Mouse (Mus musculus) embryonic facial prominence, embryonic 15.5 days (tissue): Measurements from ENCODE around the gene Fam57b. TPM values are rescaled to one million over a fixed set of nuclear protein-coding genes. Genes with fewer than 3 reads are reported as not detected.

Source experiments
- ATAC-seq: fragments of 200-750 bp; cut with Nextera tagmentation; 2 replicates; pipeline ENCODE4 v1.8.0; 2017; ENCODE audit warnings: low read depth, moderate TSS enrichment; ENCODE audit not compliant: insufficient number of reproducible peaks, low FRiP score, low TSS enrichment
- H3K27ac ChIP-seq: fragments of 300-500 bp; sonication (generic); replicated peaks from 2 replicates; pipeline ENCODE4 v1.5.1; 2015; ENCODE audit warnings: mild to moderate bottlenecking, inconsistent platforms
- H3K27me3 ChIP-seq: fragments of 300-500 bp; sonication (generic); 2 replicates; pipeline ENCODE4 v1.6.1; 2015; ENCODE audit warnings: inconsistent platforms
- H3K36me3 ChIP-seq: fragments of 300-500 bp; sonication (generic); 2 replicates; pipeline ENCODE4 v1.6.1; 2015; ENCODE audit warnings: mild to moderate bottlenecking, inconsistent platforms
- H3K4me1 ChIP-seq: fragments of 300-500 bp; sonication (generic); 2 replicates; pipeline ENCODE4 v1.6.1; 2015; ENCODE audit warnings: inconsistent platforms
- H3K4me2 ChIP-seq: fragments of 300-500 bp; sonication (generic); replicated peaks from 2 replicates; pipeline ENCODE4 v1.6.1; 2015; ENCODE audit warnings: mild to moderate bottlenecking, inconsistent platforms
- H3K4me3 ChIP-seq: fragments of 300-500 bp; sonication (generic); replicated peaks from 2 replicates; pipeline ENCODE4 v1.5.1; 2015; ENCODE audit warnings: mild to moderate bottlenecking, inconsistent platforms
- H3K9ac ChIP-seq: fragments of 300-500 bp; sonication (generic); 2 replicates; pipeline ENCODE4 v1.6.1; 2015; ENCODE audit warnings: inconsistent platforms
- H3K9me3 ChIP-seq: fragments of 300-500 bp; sonication (generic); replicated peaks from 2 replicates; pipeline ENCODE4 v1.6.1; 2016; ENCODE audit warnings: inconsistent platforms
- WGBS: fragments of 180-500 bp; shearing (Covaris S2); methylation state at CpG from one replicate; pipeline ENCODE4 v1.1.7; 2015; 5-methylcytosine and 5-hydroxymethylcytosine counted together
- polyA plus RNA-seq: library from polyadenylated mRNA; unstranded; fragments of >200 nt; fragmentation: Nextera tagmentation; extraction: Ambion mirVana; gene quantifications from 2 replicates; pipeline ENCODE4 v1.2.1, GENCODE M21; 2015

Gene Fam57b
- polyA plus RNA-seq, 1 experiment from 2014 or later, result 0.53 TPM

DNA sequence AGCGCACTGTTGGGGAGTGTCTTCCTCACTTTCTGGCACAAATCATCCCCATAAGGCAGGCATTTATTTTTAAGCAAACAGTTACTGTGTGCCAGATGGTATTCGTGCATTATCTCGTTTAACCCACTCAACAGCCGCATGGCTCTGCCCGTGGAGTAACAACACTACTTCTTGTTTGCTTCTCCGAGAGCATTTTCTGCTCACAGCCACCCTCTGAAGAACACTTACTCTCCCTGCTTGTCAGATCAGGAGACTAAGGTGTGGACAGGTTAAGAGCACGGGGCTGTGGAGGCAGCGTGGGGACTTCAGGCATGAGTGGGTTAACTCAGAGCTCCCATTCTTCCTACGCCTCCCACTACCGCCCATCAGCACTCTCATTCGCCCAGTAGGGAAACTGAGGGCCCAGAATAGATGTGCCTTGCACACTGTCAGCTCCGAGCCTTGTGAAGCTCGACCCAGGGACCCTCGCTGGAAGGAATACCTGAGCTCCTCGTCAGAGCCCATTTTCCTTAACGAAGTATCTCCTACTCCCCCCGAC lies 34.9 kb upstream of the Fam57b start:
- H3K9me3 ChIP-seq, result no peaks in the 10 kb centered on the region
- 0 out of 2 replicates have a peak overlapping the region, but pooled peaks have one; percentile 2 for H3K9ac ChIP-seq
- no peak for ATAC-seq
- peaks cover 44% of the 10 kb centered on the region for H3K36me3 ChIP-seq
- no peaks in the 10 kb centered on the region for H3K27me3 ChIP-seq
- peak overlapping the region; percentile 39; the same call in 1 of the 2 replicates for H3K27ac ChIP-seq
- peak overlapping the region; percentile 28 for H3K4me3 ChIP-seq
- peak overlapping the region; percentile 41 for H3K4me2 ChIP-seq
- H3K4me1 ChIP-seq, result peaks cover 42% of the 10 kb centered on the region
- 36% methylated on average over 17 of the region's 17 CpGs for WGBS

DNA sequence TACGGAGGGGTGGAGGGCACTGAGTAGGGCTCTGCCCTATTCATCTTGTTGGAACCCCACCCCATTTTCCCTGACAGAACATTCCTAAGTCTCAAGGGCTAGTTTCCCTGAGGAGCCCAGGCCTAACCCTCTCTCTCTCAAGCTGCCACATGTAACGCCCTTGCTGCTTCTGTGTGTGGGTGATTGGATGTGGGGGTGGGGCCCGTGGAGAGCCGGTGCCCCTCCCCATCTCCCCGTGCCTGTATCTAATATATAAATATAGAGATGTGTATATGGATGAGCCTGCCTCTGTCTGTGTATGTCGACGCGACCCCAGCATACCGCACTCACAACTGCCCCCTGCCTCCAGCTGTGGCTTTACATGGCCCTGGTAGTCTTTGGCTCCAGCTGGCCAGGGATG lies 31.9 kb upstream of the Fam57b start:
- Histone ChIP-seq H3K27me3 (no peaks in the 10 kb centered on the region), H3K4me3 (no peak overlapping the region), H3K4me1 (peaks cover 31% of the 10 kb centered on the region), H3K9ac (no peak overlapping the region), H3K9me3 (no peaks in the 10 kb centered on the region), H3K4me2 (no peak overlapping the region), H3K36me3 (peaks cover 73% of the 10 kb centered on the region), H3K27ac (no peak overlapping the region)
- no peak for ATAC-seq
- WGBS, result 86% methylated on average over 9 of the region's 9 CpGs

DNA sequence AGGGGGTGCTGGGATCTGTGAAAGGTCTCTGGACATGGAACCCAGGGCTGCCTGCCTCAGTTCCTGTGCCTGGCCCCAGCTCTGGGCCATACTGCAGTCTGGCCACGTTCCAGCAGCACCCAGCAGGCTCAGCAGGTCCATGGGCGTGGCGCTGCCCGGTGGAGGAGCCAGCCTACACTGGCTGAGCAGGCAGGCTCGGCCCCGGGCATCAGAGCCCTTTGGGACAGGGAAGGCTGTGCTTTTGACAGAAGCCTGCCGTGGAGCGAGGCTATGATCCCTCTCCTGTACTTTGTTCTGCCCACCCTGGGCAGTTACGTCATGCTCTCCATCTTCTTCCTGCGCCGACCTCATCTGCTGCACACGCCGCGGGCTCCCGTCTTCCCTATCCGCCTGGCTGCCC lies 31.3 kb upstream of the Fam57b start, which contains the start of gene Gdpd3:
Gene Gdpd3 (plus strand): TSS at position 134 of the 400 bp plus-strand sequence.
- Histone ChIP-seq H3K4me1 (peaks cover 24% of the 10 kb centered on the region), H3K4me2 (no peak within 1 kb of the TSS), H3K9ac (no peak within 1 kb of the TSS), H3K27ac (peak within 1 kb of the TSS; percentile 17; the same call in 1 of the 2 replicates), H3K9me3 (no peaks in the 10 kb centered on the region), H3K27me3 (no peaks in the 10 kb centered on the region), H3K4me3 (no peak within 1 kb of the TSS), H3K36me3 (peaks cover 79% of the 10 kb centered on the region)
- no peak for ATAC-seq
- WGBS, result 86% methylated on average over 16 of the region's 16 CpGs

DNA sequence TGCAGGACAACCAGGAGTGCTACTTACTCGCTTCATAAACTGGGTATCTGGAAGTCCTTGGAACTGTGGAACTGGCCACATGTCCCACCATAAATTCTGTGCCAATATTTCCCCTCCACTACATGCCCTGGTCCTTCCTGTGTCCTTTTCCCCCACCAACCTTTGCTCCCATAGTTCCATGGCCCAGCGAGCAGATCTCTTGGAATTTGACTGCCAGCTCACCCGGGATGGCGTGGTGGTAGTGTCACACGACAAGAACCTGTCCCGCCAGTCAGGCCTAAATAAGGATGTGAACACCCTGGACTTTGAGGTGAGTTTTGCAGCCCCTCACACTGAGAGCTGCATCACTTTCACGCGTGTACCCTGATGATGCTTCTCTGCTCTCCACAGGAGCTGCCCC lies 30.5 kb upstream of the Fam57b start:
- H3K9me3 ChIP-seq, result no peaks in the 10 kb centered on the region
- no peak overlapping the region for H3K4me3 ChIP-seq
- H3K27me3 ChIP-seq, result no peaks in the 10 kb centered on the region
- ATAC-seq, result no peak
- no peak overlapping the region for H3K27ac ChIP-seq
- no peak overlapping the region for H3K4me2 ChIP-seq
- H3K36me3 ChIP-seq, result peaks cover 83% of the 10 kb centered on the region
- WGBS, result 86% methylated on average over 8 of the region's 8 CpGs
- peaks cover 16% of the 10 kb centered on the region for H3K4me1 ChIP-seq
- no peak overlapping the region for H3K9ac ChIP-seq

DNA sequence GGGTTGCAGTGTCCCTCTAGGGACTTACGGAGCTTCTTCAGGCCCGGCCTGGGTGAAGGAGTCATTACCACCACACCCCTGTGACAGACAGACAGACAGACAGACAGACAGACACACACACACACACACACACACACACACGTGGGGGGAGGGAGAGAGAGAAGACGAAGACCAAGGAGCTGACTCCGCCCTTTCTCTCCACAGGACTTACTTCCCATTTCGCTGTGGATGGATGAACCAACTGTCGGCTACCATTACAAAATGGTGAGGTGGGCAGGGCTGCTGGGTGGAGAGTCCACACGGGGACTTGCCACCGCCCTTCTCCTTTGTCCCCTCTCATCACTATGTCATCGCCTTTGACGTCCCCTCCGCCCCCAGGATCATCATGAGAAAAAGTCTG lies 26.7 kb upstream of the Fam57b start:
- H3K4me3 ChIP-seq, result no peak overlapping the region
- ATAC-seq, result no peak
- 79% methylated on average over 12 of the region's 12 CpGs for WGBS
- H3K9ac ChIP-seq, result no peak overlapping the region
- H3K4me1 ChIP-seq, result peaks cover 4% of the 10 kb centered on the region
- no peaks in the 10 kb centered on the region for H3K9me3 ChIP-seq
- H3K27ac ChIP-seq, result no peak overlapping the region
- H3K4me2 ChIP-seq, result no peak overlapping the region
- no peaks in the 10 kb centered on the region for H3K27me3 ChIP-seq
- H3K36me3 ChIP-seq, result peaks cover 59% of the 10 kb centered on the region

DNA sequence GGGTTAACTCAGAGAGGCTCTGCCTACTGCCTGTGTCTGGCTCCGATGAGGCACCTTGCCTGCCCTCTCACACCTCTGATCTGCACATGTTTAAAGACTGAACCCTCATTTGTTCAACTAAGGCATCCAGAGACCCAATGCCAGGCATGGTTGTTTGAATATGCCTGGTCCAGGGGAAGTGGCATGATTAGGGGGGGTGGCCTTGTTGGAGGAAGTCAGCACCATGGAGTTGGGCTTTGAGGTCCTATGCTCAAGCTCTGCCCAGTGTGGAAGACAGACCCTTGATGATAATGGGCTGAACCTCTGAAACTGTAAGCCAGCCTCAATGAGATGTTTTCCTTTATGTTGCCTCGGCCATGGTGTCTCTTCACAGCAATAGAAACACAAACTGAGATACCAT lies 24.1 kb upstream of the Fam57b start:
- 80% methylated on average over 2 of the region's 2 CpGs for WGBS
- Histone ChIP-seq H3K9ac (no peak overlapping the region), H3K27me3 (no peaks in the 10 kb centered on the region), H3K36me3 (peaks cover 35% of the 10 kb centered on the region), H3K4me3 (no peak overlapping the region), H3K4me1 (peaks cover 24% of the 10 kb centered on the region), H3K4me2 (no peak overlapping the region), H3K9me3 (no peaks in the 10 kb centered on the region), H3K27ac (no peak overlapping the region)
- ATAC-seq, result no peak

DNA sequence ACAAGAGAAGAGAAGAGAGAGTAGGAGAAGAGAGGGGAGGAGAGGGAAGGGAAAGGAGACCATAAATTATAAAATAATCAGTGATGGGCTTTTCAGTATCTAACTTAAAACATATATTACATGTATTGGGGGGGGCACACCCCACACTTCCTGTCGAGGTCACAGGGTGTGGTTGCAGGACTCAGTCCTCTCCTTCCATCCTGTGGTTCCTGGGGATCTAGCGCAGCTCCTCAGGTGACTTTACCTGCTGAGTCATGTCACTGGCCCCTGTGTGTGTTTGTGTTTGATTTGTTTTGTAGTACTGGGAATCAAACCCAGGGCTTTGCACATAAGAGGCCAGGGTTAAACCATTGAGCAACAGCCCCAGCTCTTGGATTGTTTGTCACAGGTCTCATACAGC lies 23.0 kb upstream of the Fam57b start:
- H3K27me3 ChIP-seq, result no peaks in the 10 kb centered on the region
- no peak overlapping the region for H3K4me2 ChIP-seq
- H3K36me3 ChIP-seq, result peaks cover 31% of the 10 kb centered on the region
- H3K9me3 ChIP-seq, result no peaks in the 10 kb centered on the region
- ATAC-seq, result no peak
- H3K27ac ChIP-seq, result no peak overlapping the region
- 74% methylated on average over 2 of the region's 2 CpGs for WGBS
- peaks cover 24% of the 10 kb centered on the region for H3K4me1 ChIP-seq
- no peak overlapping the region for H3K9ac ChIP-seq
- no peak overlapping the region for H3K4me3 ChIP-seq

DNA sequence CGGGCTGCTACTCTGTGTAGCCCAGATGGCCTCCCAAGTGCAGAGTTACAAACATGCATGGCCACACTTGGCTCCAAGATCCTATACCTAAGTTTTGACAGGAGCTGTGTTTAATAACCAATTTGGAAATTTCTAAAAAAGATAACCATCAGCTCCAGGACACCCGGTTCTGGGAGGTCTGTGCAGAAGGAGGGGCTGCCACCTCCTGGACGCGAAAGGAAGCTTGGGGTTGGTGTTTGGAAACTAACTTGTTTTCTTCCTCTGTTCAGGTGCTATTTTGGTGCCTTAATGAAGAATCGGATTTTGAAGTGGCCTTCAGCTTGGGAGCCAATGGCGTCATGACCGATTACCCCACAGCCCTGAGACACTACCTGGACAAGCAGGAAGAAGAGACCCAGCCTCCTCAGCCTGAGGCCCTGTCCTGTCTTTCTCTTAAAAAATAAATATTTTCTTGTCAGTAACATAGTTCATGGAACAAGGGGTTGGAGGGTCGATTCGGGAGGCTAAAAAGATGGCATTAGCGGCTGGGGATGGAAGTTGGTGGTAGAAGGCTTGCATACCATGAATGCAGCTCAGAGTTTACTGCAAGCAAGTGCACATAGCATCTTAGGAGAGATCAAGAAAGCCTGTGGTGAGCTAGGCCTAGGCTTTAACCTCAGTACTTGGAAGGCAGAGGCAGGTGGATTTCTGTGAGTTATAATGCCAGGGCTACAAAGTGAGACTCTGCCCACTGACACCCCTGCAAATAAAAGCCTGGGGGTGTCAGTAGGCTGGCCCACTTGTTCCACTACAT lies 22.1 kb upstream of the Fam57b start:
- peak overlapping the region; percentile 89; the same call in 1 of the 2 replicates for H3K4me2 ChIP-seq

DNA sequence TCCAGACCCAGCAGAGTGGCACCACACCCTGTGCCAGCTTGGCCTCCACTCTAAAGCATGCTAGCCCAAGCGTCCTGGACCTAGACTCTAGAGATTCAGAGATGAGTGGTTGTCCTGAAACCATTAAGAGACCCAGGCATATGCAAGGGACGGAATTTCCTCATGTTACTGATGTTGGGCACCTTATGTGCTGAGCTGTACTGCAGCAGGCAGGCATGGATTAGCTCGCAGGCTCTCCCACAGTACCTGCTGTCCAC lies 21.6 kb upstream of the Fam57b start:
- ATAC-seq, result no peak
- peak overlapping the region; percentile 89 for H3K4me2 ChIP-seq
- peaks cover 18% of the 10 kb centered on the region; the same call in 1 of the 2 replicates for H3K36me3 ChIP-seq
- WGBS, result 53% methylated on average over 3 of the region's 3 CpGs
- H3K27ac ChIP-seq, result 0 out of 2 replicates have a peak overlapping the region, but pooled peaks have one; percentile 76
- peaks cover 36% of the 10 kb centered on the region for H3K4me1 ChIP-seq
- no peaks in the 10 kb centered on the region for H3K9me3 ChIP-seq
- H3K4me3 ChIP-seq, result 0 out of 2 replicates have a peak overlapping the region, but pooled peaks have one; percentile 82
- H3K27me3 ChIP-seq, result no peaks in the 10 kb centered on the region
- no peak overlapping the region for H3K9ac ChIP-seq

More for the DNA sequence above, 22.1 kb upstream of the Fam57b start:
- Histone ChIP-seq H3K9me3 (no peaks in the 10 kb centered on the region), H3K9ac (no peak overlapping the region), H3K4me1 (peaks cover 33% of the 10 kb centered on the region), H3K36me3 (peaks cover 23% of the 10 kb centered on the region; the same call in 1 of the 2 replicates), H3K27ac (0 out of 2 replicates have a peak overlapping the region, but pooled peaks have one; percentile 76), H3K4me3 (no peak overlapping the region), H3K27me3 (no peaks in the 10 kb centered on the region)
- WGBS, result 79% methylated on average over 10 of the region's 10 CpGs
- no peak for ATAC-seq

DNA sequence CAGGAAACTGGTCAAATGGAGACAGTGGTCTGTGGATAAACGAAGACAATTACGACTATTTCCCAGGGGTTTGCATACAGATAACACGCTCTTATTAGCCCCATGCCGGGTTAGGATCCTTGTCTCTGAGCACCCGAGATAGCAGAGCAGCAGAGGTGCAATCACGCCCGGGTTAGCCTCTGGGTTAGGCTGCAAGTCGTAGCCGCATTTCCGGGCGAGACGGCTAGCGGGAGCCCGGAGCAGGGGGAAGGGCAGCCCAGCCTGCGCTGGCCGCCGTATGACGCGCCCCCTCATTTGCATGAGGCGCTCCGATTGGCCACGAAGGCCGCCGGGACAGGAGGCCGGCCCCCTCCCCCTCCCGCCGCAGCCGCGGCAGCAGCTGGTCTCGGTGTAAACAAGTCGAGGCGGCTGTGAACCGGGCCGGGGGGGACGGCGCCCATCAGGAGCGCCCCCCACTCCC lies 20.8 kb upstream of the Fam57b start, which contains the start of gene Ypel3:
Gene Ypel3 (plus strand): TSS at position 358 of the 460 bp plus-strand sequence.
- peak within 1 kb of the TSS; percentile 82 for H3K4me3 ChIP-seq
- ATAC-seq, result peak; percentile 92
- no peaks in the 10 kb centered on the region for H3K27me3 ChIP-seq
- H3K36me3 ChIP-seq, result peaks cover 14% of the 10 kb centered on the region; the same call in 1 of the 2 replicates
- peak within 1 kb of the TSS; percentile 88 for H3K9ac ChIP-seq
- H3K9me3 ChIP-seq, result no peaks in the 10 kb centered on the region
- WGBS, result 0% methylated on average over 27 of the region's 37 CpGs
- peak within 1 kb of the TSS; percentile 89 for H3K4me2 ChIP-seq
- H3K4me1 ChIP-seq, result peaks cover 43% of the 10 kb centered on the region
- peak within 1 kb of the TSS; percentile 76 for H3K27ac ChIP-seq

DNA sequence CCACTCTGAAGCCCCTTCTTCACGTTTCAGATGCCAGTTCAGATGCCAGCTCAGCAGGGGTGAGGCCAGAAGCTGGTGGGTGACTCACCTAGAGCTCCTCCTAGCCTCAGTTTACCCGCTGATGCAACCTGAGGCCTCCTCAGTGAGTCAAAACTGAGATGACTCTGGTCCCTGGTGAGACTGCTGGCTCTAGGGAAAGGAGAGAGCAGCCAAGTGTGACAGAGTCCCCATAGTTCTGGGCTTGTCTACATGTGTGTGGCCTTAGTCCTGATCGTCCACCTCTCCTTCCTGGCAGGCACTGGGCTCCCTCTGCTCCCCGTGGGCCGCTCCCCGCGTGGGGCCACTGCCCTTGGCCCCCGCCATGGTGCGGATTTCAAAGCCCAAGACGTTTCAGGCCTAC lies 20.0 kb upstream of the Fam57b start:
- Histone ChIP-seq H3K36me3 (peaks cover 10% of the 10 kb centered on the region; the same call in 1 of the 2 replicates), H3K4me2 (peak overlapping the region; percentile 89), H3K27me3 (no peaks in the 10 kb centered on the region), H3K4me3 (peak overlapping the region; percentile 82), H3K9me3 (no peaks in the 10 kb centered on the region), H3K27ac (peak overlapping the region; percentile 76), H3K9ac (peak overlapping the region; percentile 88), H3K4me1 (peaks cover 46% of the 10 kb centered on the region)
- WGBS, result 40% methylated on average over 10 of the region's 10 CpGs
- no peak for ATAC-seq
